Mouse (Mus musculus) hindbrain, embryonic 14.5 days (tissue): ENCODE data around the gene Cidec. TPM values are rescaled to one million over a fixed set of nuclear protein-coding genes. Genes with fewer than 3 reads are reported as not detected.
A peak's percentile ranks its signal among the peaks of the same experiment; 100 is the strongest.

Source experiments
- ATAC-seq: fragments of 200-750 bp; cut with Nextera tagmentation; 2 replicates; pipeline ENCODE4 v1.8.0; 2017; ENCODE audit warnings: moderate number of reproducible peaks, mild to moderate bottlenecking, moderate TSS enrichment, moderate library complexity; ENCODE audit not compliant: low FRiP score
- DNase-seq: peaks from one replicate; pipeline ENCODE4 v3.0.0-alpha.2; 2015; ENCODE audit warnings: low spot score
- H3K27ac ChIP-seq: fragments of 300-500 bp; sonication (generic); 2 replicates; pipeline ENCODE4 v1.5.1; 2014; ENCODE audit warnings: mild to moderate bottlenecking, moderate library complexity
- H3K27me3 ChIP-seq: fragments of 300-500 bp; sonication (generic); 2 replicates; pipeline ENCODE4 v1.6.1; 2014; ENCODE audit warnings: mild to moderate bottlenecking, low read length, mixed read lengths; ENCODE audit not compliant: control insufficient read depth, insufficient read depth
- H3K36me3 ChIP-seq: fragments of 300-500 bp; sonication (generic); replicated peaks from 2 replicates; pipeline ENCODE4 v1.6.1; 2014; ENCODE audit not compliant: control insufficient read depth, insufficient read depth
- H3K4me1 ChIP-seq: fragments of 300-500 bp; sonication (generic); replicated peaks from 2 replicates; pipeline ENCODE4 v1.6.1; 2014; ENCODE audit warnings: antibody characterized with exemption, low read length, mixed read lengths; ENCODE audit not compliant: control insufficient read depth, insufficient read depth
- H3K4me2 ChIP-seq: fragments of 300-500 bp; sonication (generic); replicated peaks from 2 replicates; pipeline ENCODE4 v1.6.1; 2014; ENCODE audit warnings: mild to moderate bottlenecking, moderate library complexity
- H3K4me3 ChIP-seq: fragments of 300-500 bp; sonication (generic); replicated peaks from 2 replicates; pipeline ENCODE4 v1.5.1; 2014; ENCODE audit warnings: mild to moderate bottlenecking, low read length
- H3K9ac ChIP-seq: fragments of 300-500 bp; sonication (generic); 2 replicates; pipeline ENCODE4 v1.6.1; 2014
- H3K9me3 ChIP-seq: fragments of 300-500 bp; sonication (generic); 2 replicates; pipeline ENCODE4 v1.6.1; 2016; ENCODE audit warnings: low read length; ENCODE audit not compliant: control insufficient read depth
- WGBS: fragments of 180-500 bp; shearing (Covaris S2); extraction: QIAGEN DNeasy Blood & Tissue Kit; methylation state at CpG from one replicate; pipeline ENCODE4 v1.1.7; 2014; 5-methylcytosine and 5-hydroxymethylcytosine counted together
- polyA plus RNA-seq: library from polyadenylated mRNA; unstranded; fragments of >200 nt; fragmentation: Nextera tagmentation; extraction: Ambion mirVana; gene quantifications from 2 replicates; pipeline ENCODE4 v1.2.1, GENCODE M21; 2014

Gene Cidec
- not detected in 2 replicates for polyA plus RNA-seq

DNA sequence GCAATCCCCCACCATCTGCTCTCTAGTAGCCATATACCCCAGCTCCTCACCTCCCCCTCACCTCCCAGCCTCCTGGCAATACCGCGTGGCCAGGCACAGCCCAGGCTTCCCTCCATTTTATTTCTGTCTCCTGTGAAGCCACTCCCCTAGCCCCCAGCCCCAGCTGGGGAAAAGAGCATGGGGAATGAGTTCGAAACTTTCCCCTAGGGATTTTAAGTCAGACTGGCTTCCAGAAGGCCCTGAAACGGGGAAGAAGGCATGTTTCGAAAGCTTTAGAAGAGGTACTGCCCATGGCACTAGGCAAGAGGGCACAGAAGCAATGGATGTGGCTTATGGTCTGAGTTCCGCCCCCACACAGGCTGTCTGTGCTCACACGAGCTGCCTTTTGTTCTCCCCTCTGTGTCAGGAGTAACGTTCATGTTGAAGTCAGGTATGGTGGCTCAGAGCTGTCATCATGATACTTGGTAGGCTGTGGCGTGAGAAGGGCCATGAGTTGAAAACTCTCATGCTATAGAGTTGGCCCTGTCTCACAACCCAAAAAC is at the start of gene Cidec:
Gene Cidec (minus strand): TSS at position 97 of the 542 bp plus-strand sequence.
- Histone ChIP-seq H3K4me2 (no peak within 1 kb of the TSS), H3K27me3 (no peaks in the 10 kb centered on the region), H3K9ac (no peak within 1 kb of the TSS), H3K4me3 (no peak within 1 kb of the TSS), H3K27ac (no peak within 1 kb of the TSS), H3K36me3 (no peaks in the 10 kb centered on the region), H3K9me3 (no peaks in the 10 kb centered on the region), H3K4me1 (no peaks in the 10 kb centered on the region)
- no peak for ATAC-seq
- WGBS: 73% methylated on average over 9 of the region's 9 CpGs
- DNase-seq: no peak

DNA sequence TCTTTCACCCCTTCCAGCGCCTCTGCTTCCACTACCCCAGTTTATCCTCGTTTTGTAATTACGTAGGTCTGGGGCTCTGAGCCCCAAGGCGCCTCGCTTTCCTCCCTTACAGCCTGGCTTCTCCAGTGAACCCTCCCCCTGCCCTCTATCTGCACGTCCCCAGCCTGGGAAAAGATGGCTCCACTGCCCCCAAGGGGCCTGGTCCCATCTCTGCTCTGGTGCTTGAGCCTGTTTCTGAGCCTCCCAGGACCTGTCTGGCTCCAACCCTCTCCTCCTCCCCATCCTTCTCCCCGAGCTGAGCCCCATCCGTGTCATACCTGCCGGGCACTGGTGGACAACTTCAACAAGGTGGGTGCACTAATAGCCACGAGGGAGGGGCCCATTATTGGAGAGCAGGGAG is 48.2 kb upstream of the Cidec start:
- WGBS: 9% methylated on average over 10 of the region's 10 CpGs

DNA sequence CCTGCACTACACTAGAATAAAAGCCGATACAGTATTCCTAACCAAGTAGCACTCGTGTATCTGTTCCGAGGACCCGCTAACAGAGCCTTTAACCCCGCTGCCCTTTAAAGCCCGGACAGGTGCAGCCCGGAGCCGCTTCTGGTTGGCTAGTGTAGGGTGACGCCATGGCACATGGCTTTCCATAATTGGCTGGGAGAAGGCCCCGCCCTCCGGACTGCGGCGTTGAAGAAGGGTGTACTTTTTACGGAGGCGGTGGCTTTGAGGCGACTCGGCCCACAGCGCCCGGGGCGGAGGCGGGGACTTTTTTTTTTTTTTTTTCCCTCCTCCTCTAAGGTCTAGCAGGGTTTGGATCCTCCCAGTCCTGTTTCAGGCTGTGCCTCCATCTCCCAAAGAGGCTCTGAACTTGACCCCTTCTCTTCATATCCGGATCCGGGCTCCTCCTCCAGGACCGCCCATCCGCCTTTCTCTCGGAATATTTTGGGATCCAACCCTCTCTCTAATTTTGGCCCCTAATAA is 47.6 kb upstream of the Cidec start, which contains the start of gene Creld1:
Gene Creld1 (plus strand): TSS at position 198 of the 516 bp plus-strand sequence.
- H3K27me3 ChIP-seq: no peaks in the 10 kb centered on the region; the same call in none of the 2 replicates
- peak within 1 kb of the TSS; percentile 66 for H3K4me3 ChIP-seq
- ATAC-seq: peak; percentile 96
- peak within 1 kb of the TSS; percentile 89 for H3K27ac ChIP-seq
- peaks cover 31% of the 10 kb centered on the region for H3K4me1 ChIP-seq
- H3K36me3 ChIP-seq: peaks cover 25% of the 10 kb centered on the region
- WGBS: under 1% methylated on average over 26 of the region's 26 CpGs
- H3K9me3 ChIP-seq: no peaks in the 10 kb centered on the region
- peak within 1 kb of the TSS; percentile 93 for H3K9ac ChIP-seq
- DNase-seq: peak; percentile 91
- H3K4me2 ChIP-seq: peak within 1 kb of the TSS; percentile 70

More for the DNA sequence above, 48.2 kb upstream of the Cidec start:
- H3K4me1 ChIP-seq: peaks cover 31% of the 10 kb centered on the region
- no peaks in the 10 kb centered on the region for H3K9me3 ChIP-seq
- peak overlapping the region; percentile 89 for H3K27ac ChIP-seq
- H3K9ac ChIP-seq: peak overlapping the region; percentile 93
- ATAC-seq (peak; percentile 46), DNase-seq (peak; percentile 58)
- H3K4me2 ChIP-seq: peak overlapping the region; percentile 70
- no peaks in the 10 kb centered on the region; the same call in none of the 2 replicates for H3K27me3 ChIP-seq
- peak overlapping the region; percentile 66 for H3K4me3 ChIP-seq
- H3K36me3 ChIP-seq: peaks cover 30% of the 10 kb centered on the region

DNA sequence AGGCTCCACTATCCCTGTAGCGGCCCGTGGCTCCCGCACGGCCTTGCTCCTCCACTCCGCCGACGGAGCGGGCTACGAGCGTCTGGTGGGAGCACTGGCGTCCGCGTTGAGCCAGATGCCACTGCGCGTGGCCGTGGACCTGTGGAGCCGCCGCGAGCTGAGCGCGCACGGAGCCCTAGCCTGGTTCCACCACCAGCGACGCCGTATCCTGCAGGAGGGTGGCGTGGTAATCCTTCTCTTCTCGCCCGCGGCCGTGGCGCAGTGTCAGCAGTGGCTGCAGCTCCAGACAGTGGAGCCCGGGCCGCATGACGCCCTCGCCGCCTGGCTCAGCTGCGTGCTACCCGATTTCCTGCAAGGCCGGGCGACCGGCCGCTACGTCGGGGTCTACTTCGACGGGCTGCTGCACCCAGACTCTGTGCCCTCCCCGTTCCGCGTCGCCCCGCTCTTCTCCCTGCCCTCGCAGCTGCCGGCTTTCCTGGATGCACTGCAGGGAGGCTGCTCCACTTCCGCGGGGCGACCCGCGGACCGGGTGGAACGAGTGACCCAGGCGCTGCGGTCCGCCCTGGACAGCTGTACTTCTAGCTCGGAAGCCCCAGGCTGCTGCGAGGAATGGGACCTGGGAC is 47.0 kb upstream of the Cidec start:
- ATAC-seq: peak; percentile 65
- 1% methylated on average over 65 of the region's 65 CpGs for WGBS
- peak; percentile 53 for DNase-seq

DNA sequence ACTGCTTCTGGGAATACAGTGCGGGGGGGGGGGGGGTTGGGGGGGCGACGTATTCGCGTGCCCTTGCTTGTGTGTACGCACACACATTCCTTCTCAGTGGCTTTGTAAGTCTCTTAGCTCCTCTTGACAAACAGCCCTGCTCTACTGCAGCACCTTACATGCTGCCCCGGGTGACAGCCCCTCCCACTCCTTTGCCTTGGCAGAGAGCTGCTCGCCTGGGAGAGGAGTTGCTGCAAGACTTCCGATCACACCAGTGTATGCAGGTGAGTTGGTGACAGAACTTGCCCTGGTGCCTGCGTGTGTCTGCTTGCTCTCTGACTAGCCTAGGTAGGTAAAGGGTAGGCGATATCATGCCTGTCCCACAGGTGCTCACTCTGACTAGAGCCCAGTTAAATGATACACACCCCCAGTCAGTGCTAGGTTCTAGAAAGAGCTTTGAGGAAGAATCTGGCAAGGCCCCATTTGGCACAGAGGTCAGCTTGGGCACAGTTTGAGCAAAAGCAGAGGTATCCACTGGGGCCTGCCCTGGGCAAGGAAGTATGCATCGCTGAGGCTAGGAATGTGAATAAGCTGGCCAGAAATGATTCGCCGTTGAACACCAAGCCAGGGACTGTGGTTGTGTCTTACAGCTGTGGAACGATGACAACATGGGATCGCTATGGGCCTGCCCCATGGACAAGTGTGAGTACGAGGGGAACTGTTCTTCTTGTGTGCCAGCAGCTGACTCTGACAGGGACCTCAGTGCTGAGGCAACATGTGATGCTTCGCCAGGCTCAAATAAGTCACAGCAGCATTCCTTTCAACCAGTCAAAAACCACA is 45.2 kb upstream of the Cidec start:
- H3K4me2 ChIP-seq: no peak overlapping the region
- DNase-seq (no peak), ATAC-seq (no peak)
- no peaks in the 10 kb centered on the region for H3K9me3 ChIP-seq
- no peak overlapping the region for H3K27ac ChIP-seq
- peaks cover 3% of the 10 kb centered on the region; the same call in 1 of the 2 replicates for H3K36me3 ChIP-seq
- no peak overlapping the region for H3K4me3 ChIP-seq
- H3K27me3 ChIP-seq: no peaks in the 10 kb centered on the region; the same call in none of the 2 replicates
- H3K4me1 ChIP-seq: peaks cover 29% of the 10 kb centered on the region
- 62% methylated on average over 18 of the region's 18 CpGs for WGBS
- no peak overlapping the region for H3K9ac ChIP-seq

More for the DNA sequence above, 47.0 kb upstream of the Cidec start:
- peak overlapping the region; percentile 70 for H3K4me2 ChIP-seq
- peaks cover 31% of the 10 kb centered on the region for H3K4me1 ChIP-seq
- peaks cover 19% of the 10 kb centered on the region; the same call in 1 of the 2 replicates for H3K36me3 ChIP-seq
- H3K27me3 ChIP-seq: no peaks in the 10 kb centered on the region; the same call in none of the 2 replicates
- peak overlapping the region; percentile 93 for H3K9ac ChIP-seq
- no peaks in the 10 kb centered on the region for H3K9me3 ChIP-seq
- H3K4me3 ChIP-seq: peak overlapping the region; percentile 66
- H3K27ac ChIP-seq: peak overlapping the region; percentile 89

DNA sequence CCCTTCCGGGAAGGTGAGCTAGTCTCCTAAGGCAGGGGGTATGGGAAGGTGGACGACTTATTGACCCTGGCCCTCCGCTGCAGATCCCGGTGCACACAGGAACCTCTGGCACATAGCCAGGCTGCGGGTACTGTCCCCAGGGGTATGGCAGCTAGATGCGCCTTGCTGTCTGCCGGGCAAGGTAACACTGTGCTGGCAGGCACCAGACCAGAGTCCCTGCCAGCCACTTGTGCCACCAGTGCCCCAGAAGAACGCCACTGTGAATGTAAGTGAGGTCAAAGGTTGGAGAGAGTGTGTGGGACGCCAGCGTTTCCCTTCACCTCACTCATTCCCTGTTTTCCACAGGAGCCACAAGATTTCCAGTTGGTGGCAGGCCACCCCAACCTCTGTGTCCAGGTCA is 43.3 kb upstream of the Cidec start:
- no peak for DNase-seq
- Histone ChIP-seq H3K9me3 (no peaks in the 10 kb centered on the region), H3K4me3 (no peak overlapping the region), H3K4me1 (peaks cover 12% of the 10 kb centered on the region), H3K27me3 (no peaks in the 10 kb centered on the region; the same call in none of the 2 replicates), H3K27ac (no peak overlapping the region), H3K36me3 (no peaks in the 10 kb centered on the region), H3K9ac (no peak overlapping the region), H3K4me2 (no peak overlapping the region)
- no peak for ATAC-seq
- 77% methylated on average over 10 of the region's 10 CpGs for WGBS

DNA sequence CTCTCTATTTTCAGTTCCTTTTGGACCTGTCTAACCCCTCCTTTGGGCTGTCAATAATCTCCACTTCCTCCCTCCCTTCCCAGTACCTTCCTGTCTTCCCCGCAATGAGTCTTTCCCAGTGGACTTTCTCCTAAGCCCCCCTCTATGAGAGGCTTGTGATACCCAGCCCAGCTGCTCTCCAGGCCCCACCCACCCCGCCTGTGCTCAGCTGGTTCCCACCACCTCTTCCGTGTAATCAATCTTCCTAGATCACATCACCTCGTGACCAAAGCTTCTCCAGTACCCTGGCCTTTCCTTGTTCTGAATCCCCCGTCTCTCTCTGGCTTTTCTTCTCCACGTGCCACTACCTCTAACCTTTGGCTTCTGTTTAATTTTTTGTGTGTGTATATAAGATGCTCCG is 41.8 kb upstream of the Cidec start:
- ATAC-seq (no peak), DNase-seq (no peak)
- Histone ChIP-seq H3K9ac (no peak overlapping the region), H3K27ac (no peak overlapping the region), H3K4me3 (no peak overlapping the region), H3K4me1 (peaks cover 9% of the 10 kb centered on the region), H3K4me2 (no peak overlapping the region), H3K9me3 (no peaks in the 10 kb centered on the region), H3K27me3 (no peaks in the 10 kb centered on the region; the same call in none of the 2 replicates), H3K36me3 (no peaks in the 10 kb centered on the region)
- WGBS: 29% methylated on average over 7 of the region's 7 CpGs

DNA sequence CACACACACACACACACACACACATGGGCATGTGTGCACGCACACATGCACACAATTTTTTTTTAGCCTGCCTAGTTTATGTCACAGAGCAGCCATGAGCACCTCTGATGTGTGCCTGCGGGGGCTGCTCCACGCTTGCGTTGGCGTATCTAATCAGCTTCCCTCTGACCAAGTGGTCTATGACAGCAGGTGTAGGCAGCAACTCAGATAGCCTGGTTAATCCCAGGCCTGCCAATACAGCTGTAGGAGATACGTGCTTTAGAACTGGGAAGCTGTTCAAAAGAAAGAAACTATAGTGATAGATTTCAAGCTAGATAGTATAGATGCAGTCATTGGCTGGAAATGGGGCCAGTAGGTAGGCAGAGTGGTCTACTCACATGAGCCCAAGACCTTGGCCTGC is 38.2 kb upstream of the Cidec start:
- DNase-seq: no peak
- H3K9ac ChIP-seq: no peak overlapping the region

DNA sequence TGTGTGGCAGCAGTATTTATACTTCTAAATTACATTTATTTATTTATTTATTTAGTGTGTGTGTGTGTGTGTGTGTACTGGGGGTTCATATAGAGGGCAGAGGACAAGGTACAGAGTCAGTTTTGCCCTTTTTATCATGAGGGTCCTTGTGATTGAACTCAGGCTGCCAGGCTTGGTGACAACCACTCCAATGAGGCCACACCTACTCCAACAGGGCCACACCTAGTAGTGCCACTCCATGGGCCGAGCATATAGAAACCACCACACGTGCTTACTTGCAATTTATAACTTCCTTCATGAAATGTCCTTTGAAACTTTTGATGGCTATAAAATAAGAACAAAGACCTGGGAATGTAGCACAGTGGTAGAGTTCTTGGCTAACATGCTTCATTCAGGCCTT is 37.7 kb upstream of the Cidec start:
- DNase-seq: no peak
- peaks cover 20% of the 10 kb centered on the region; the same call in 1 of the 2 replicates for H3K27me3 ChIP-seq
- peaks cover 7% of the 10 kb centered on the region; the same call in 1 of the 2 replicates for H3K4me1 ChIP-seq
- 74% methylated on average over 2 of the region's 2 CpGs for WGBS
- H3K27ac ChIP-seq: no peak overlapping the region
- no peak overlapping the region for H3K4me2 ChIP-seq
- H3K9ac ChIP-seq: no peak overlapping the region
- no peaks in the 10 kb centered on the region for H3K36me3 ChIP-seq
- H3K4me3 ChIP-seq: no peak overlapping the region
- ATAC-seq: no peak
- no peaks in the 10 kb centered on the region for H3K9me3 ChIP-seq

More for the DNA sequence above, 38.2 kb upstream of the Cidec start:
- Histone ChIP-seq H3K36me3 (no peaks in the 10 kb centered on the region), H3K27me3 (peaks cover 20% of the 10 kb centered on the region; the same call in 1 of the 2 replicates), H3K4me3 (no peak overlapping the region), H3K27ac (no peak overlapping the region), H3K9me3 (no peaks in the 10 kb centered on the region), H3K4me1 (peaks cover 7% of the 10 kb centered on the region; the same call in 1 of the 2 replicates), H3K4me2 (no peak overlapping the region)
- no peak for ATAC-seq
- WGBS: 84% methylated on average over 6 of the region's 6 CpGs
